Mouse (Mus musculus) WW6 (cell line): ENCODE measurements around the gene Ints13.
"Not testable (repeated sequence)": the region's sequence is repeated elsewhere in the genome, so short reads cannot be mapped to it uniquely, and the experiment has no call there.

ENCODE experiments used
- DNase-seq: peaks from one replicate; pipeline ENCODE4 v3.0.0-alpha.2; 2013; ENCODE audit warnings: low read depth, low spot score

Gene Ints13

GRCm38 (mm10) chr6:146577310-146578109, at the start of gene Ints13:
Ints13 (minus strand) TSS chr6:146577835.
- DNase-seq: peak; percentile 97

GRCm38 (mm10) chr6:146616670-146617069, 39.0 kb upstream of the Ints13 start:
- no peak for DNase-seq

- DNase-seq: no peak
These were observed 38.3 kb upstream of the Ints13 start for GRCm38 (mm10) chr6:146615891-146616290.

- no peak for DNase-seq
These were observed 36.9 kb upstream of the Ints13 start for GRCm38 (mm10) chr6:146614541-146614940.

- DNase-seq: no peak
These were observed 36.3 kb upstream of the Ints13 start for GRCm38 (mm10) chr6:146613907-146614306.

GRCm38 (mm10) chr6:146612736-146613135, 35.1 kb upstream of the Ints13 start:
- no peak for DNase-seq

GRCm38 (mm10) chr6:146611897-146612296, 34.3 kb upstream of the Ints13 start:
- no peak for DNase-seq

- no peak for DNase-seq
These were observed 33.8 kb upstream of the Ints13 start for GRCm38 (mm10) chr6:146611385-146611784.

GRCm38 (mm10) chr6:146603651-146604050, 26.0 kb upstream of the Ints13 start:
- no peak for DNase-seq

- DNase-seq: no peak
These were observed 25.0 kb upstream of the Ints13 start for GRCm38 (mm10) chr6:146602601-146603000.

- DNase-seq: no peak
These were observed 7.5 kb upstream of the Ints13 start for GRCm38 (mm10) chr6:146585134-146585533.

GRCm38 (mm10) chr6:146583366-146584046, 5.9 kb upstream of the Ints13 start:
- DNase-seq: no peak

GRCm38 (mm10) chr6:146580381-146580926, 2.8 kb upstream of the Ints13 start:
- DNase-seq: no peak

- no peak for DNase-seq
These were observed 951 bp upstream of the Ints13 start for GRCm38 (mm10) chr6:146578586-146578985.

GRCm38 (mm10) chr6:146578111-146578531, 486 bp upstream of the Ints13 start:
- peak; percentile 5 for DNase-seq

- no peak for DNase-seq
These were observed 732 bp downstream of the Ints13 start, which contains the start of gene Fgfr1op2 for GRCm38 (mm10) chr6:146576903-146577302. Fgfr1op2 (plus strand) TSS chr6:146577203.

GRCm38 (mm10) chr6:146572073-146572472, 5.6 kb downstream of the Ints13 start:
- DNase-seq: no peak

GRCm38 (mm10) chr6:146562461-146562860, 15.2 kb downstream of the Ints13 start:
- not testable (repeated sequence) for DNase-seq

- no peak for DNase-seq
These were observed 26.3 kb downstream of the Ints13 start for GRCm38 (mm10) chr6:146551326-146551725.

- no peak for DNase-seq
These were observed 27.2 kb downstream of the Ints13 start for GRCm38 (mm10) chr6:146550421-146550820.

GRCm38 (mm10) chr6:146545289-146545865, 32.3 kb downstream of the Ints13 start:
- DNase-seq: no peak

- no peak for DNase-seq
These were observed 33.0 kb downstream of the Ints13 start for GRCm38 (mm10) chr6:146544622-146545021.
